Mouse (Mus musculus) lung, embryonic 14.5 days (tissue): Measurements from ENCODE around the gene Olfr286. TPM values are rescaled to one million over a fixed set of nuclear protein-coding genes. Genes with fewer than 3 reads are reported as not detected.
A peak's percentile ranks its signal among the peaks of the same experiment; 100 is the strongest.

ENCODE experiments used
- ATAC-seq: fragments of 200-750 bp; cut with Nextera tagmentation; 2 replicates; pipeline ENCODE4 v1.8.0; 2017; ENCODE audit warnings: mild to moderate bottlenecking, moderate TSS enrichment, moderate library complexity; ENCODE audit not compliant: insufficient read depth
- DNase-seq: peaks from one replicate; pipeline ENCODE4 v3.0.0-alpha.2; 2015
- H3K27ac ChIP-seq: fragments of 300-500 bp; sonication (generic); 2 replicates; pipeline ENCODE4 v1.5.1; 2014; ENCODE audit warnings: low read depth, mild to moderate bottlenecking, moderate library complexity
- H3K27me3 ChIP-seq: fragments of 300-500 bp; sonication (generic); 2 replicates; pipeline ENCODE4 v1.6.1; 2014; ENCODE audit warnings: low read length, control low read depth; ENCODE audit not compliant: insufficient read depth
- H3K36me3 ChIP-seq: fragments of 300-500 bp; sonication (generic); 2 replicates; pipeline ENCODE4 v1.6.1; 2014; ENCODE audit warnings: control low read depth; ENCODE audit not compliant: insufficient read depth
- H3K4me1 ChIP-seq: fragments of 300-500 bp; sonication (generic); 2 replicates; pipeline ENCODE4 v1.6.1; 2014; ENCODE audit warnings: antibody characterized with exemption, control low read depth; ENCODE audit not compliant: insufficient read depth
- H3K4me2 ChIP-seq: fragments of 300-500 bp; sonication (generic); 2 replicates; pipeline ENCODE4 v1.6.1; 2014; ENCODE audit warnings: mild to moderate bottlenecking
- H3K4me3 ChIP-seq: fragments of 300-500 bp; sonication (generic); 2 replicates; pipeline ENCODE4 v1.5.1; 2014; ENCODE audit warnings: low read depth, low read length
- H3K9ac ChIP-seq: fragments of 300-500 bp; sonication (generic); 2 replicates; pipeline ENCODE4 v1.6.1; 2014
- H3K9me3 ChIP-seq: fragments of 300-500 bp; sonication (generic); 2 replicates; pipeline ENCODE4 v1.6.1; 2016; ENCODE audit warnings: low read depth, low read length, control low read depth
- CTCF ChIP-seq: IDR thresholded peaks from 2 replicates; pipeline ENCODE4 v1.5.1; 2016; ENCODE audit warnings: antibody characterized with exemption, low read depth
- WGBS: fragments of 180-500 bp; shearing (Covaris S2); extraction: QIAGEN DNeasy Blood & Tissue Kit; methylation state at CpG from one replicate; pipeline ENCODE4 v1.1.7; 2014; 5-methylcytosine and 5-hydroxymethylcytosine counted together
- polyA plus RNA-seq: library from polyadenylated mRNA; unstranded; fragments of >200 nt; fragmentation: Nextera tagmentation; extraction: Ambion mirVana; gene quantifications from 2 replicates; pipeline ENCODE4 v1.2.1, GENCODE M21; 2014

The Olfr286 gene
- not detected in 2 replicates for polyA plus RNA-seq

DNA sequence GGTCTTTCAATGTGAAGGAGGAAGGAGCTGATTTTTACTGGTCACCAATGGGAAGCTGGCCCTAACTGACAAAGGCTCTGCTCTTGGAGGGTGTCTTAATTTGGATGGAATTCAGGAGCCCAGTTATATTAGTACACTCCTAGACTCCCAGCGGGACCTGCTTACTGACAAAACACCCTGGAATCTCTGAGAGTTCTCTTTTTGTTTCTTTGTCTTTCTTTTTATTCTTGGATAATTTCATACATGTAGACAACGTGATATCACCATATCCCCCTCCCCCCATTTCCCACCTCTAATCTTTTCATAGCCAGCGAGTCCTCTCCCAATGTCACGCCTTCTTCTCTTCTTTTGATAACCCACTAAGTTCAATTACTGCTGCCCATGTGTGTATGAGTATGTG is at the start of gene Olfr286:
Gene Olfr286 (minus strand): TSS at position 101 of the 400 bp plus-strand sequence.
- no peak for DNase-seq
- Histone ChIP-seq H3K4me1 (no peaks in the 10 kb centered on the region), H3K4me2 (no peak within 1 kb of the TSS), H3K36me3 (no peaks in the 10 kb centered on the region), H3K9me3 (no peaks in the 10 kb centered on the region; the same call in 1 of the 2 replicates), H3K9ac (no peak within 1 kb of the TSS), H3K4me3 (no peak within 1 kb of the TSS), H3K27me3 (no peaks in the 10 kb centered on the region), H3K27ac (no peak within 1 kb of the TSS)
- 78% methylated on average over 4 of the region's 4 CpGs for WGBS
- no peak for TF ChIP-seq CTCF
- no peak for ATAC-seq

DNA sequence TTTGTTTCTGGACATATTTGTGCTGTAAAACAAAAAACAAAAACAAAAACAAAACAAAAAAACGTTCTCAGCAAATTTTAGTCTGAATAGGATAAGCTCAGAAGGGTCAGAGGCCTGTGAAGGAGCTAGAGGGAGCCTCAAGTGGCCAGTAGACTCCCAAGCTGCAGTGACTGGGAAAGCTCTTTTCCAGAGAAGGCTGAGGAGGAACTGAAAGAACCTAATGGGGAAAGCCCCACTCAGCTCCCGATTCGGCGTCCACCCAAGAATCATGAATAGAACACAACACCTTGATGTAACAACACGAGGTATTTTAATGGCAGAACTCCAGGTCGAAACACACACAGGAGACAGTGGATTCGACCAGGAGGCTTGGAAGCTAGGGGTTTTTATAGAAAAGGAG is 23.5 kb upstream of the Olfr286 start:
- no peak for ATAC-seq

DNA sequence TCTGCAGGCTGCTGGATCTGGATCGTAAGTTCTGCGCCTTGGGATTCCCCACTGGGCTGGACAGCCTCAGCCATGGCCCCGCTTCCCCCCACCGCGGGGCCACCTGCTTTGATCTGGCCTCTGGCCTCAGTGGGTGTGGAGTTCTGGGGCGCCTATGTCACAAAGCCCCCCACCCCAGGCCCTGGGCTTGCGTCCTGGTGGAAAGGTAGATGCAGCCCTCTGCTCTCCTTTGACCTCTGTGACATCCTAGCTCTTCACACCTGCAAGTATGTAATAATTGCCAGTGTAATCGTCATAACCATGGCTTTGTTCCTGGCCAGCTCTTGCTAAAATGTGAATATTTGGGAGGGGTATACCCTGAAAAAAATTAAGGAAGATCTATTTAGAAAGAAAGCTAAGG is 22.9 kb upstream of the Olfr286 start, which contains the start of gene H1fnt:
Gene H1fnt (minus strand): TSS at position 101 of the 400 bp plus-strand sequence.
- no peaks in the 10 kb centered on the region for H3K36me3 ChIP-seq
- no peak for ATAC-seq
- TF ChIP-seq CTCF = no peak
- no peak within 1 kb of the TSS for H3K27ac ChIP-seq
- no peaks in the 10 kb centered on the region for H3K9me3 ChIP-seq
- no peaks in the 10 kb centered on the region for H3K4me1 ChIP-seq
- no peak for DNase-seq
- 80% methylated on average over 8 of the region's 8 CpGs for WGBS
- H3K27me3 ChIP-seq = no peaks in the 10 kb centered on the region
- no peak within 1 kb of the TSS for H3K9ac ChIP-seq
- no peak within 1 kb of the TSS for H3K4me2 ChIP-seq
- no peak within 1 kb of the TSS for H3K4me3 ChIP-seq

More for the DNA sequence above, 23.5 kb upstream of the Olfr286 start:
- Histone ChIP-seq H3K4me2 (no peak overlapping the region), H3K9ac (no peak overlapping the region), H3K4me3 (no peak overlapping the region), H3K27ac (no peak overlapping the region), H3K36me3 (no peaks in the 10 kb centered on the region), H3K9me3 (no peaks in the 10 kb centered on the region), H3K27me3 (no peaks in the 10 kb centered on the region), H3K4me1 (no peaks in the 10 kb centered on the region)
- TF ChIP-seq CTCF = no peak
- 78% methylated on average over 7 of the region's 7 CpGs for WGBS
- DNase-seq = no peak

DNA sequence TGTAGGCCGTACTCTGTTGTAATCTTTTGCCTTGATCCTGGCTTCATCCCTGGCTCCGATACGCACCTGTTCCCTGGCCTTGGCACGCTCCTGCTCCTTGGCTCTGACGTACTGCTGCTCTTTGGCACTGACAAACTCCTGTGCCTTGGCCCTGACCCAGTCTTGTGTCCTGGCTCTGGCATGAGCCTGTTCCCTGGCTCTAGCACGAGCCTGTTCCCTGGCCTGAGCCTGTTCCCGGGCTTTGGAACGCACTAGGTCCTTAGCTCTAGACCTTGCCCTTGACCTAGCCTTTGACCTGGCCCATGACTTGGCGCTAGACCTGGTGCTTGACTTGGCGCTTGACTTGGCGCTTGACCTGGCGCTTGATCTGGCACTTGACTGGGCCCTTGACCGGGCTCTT is 22.0 kb upstream of the Olfr286 start:
- no peak overlapping the region for H3K4me3 ChIP-seq
- no peaks in the 10 kb centered on the region for H3K36me3 ChIP-seq
- H3K27ac ChIP-seq = no peak overlapping the region
- no peak for ATAC-seq
- no peaks in the 10 kb centered on the region for H3K27me3 ChIP-seq
- no peak for DNase-seq
- H3K4me1 ChIP-seq = no peaks in the 10 kb centered on the region
- TF ChIP-seq CTCF = no peak
- no peak overlapping the region for H3K9ac ChIP-seq
- H3K4me2 ChIP-seq = no peak overlapping the region
- H3K9me3 ChIP-seq = no peaks in the 10 kb centered on the region
- WGBS = 84% methylated on average over 13 of the region's 13 CpGs

DNA sequence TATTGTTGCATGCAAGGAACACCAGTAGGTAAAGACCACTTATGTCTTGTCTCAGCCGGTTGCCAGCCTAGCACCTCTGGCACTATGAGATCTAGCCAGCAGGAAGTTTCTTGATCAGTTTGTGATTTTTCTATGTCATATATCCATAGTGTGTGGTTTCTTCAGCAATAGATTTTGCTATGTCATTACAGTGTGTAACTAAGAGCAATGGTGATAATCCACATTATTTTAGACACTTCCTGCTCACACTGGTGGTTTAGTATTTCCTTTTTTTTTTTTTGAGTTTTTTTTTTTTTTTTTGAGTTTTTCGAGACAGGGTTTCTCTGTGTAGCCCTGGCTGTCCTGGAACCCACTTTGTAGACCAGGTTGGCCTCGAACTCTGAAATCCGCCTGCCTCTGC is 1.2 kb upstream of the Olfr286 start:
- ATAC-seq (no peak), DNase-seq (no peak)
- Histone ChIP-seq H3K4me2 (no peak overlapping the region), H3K27ac (no peak overlapping the region), H3K4me3 (no peak overlapping the region), H3K36me3 (no peaks in the 10 kb centered on the region), H3K9ac (no peak overlapping the region), H3K9me3 (no peaks in the 10 kb centered on the region; the same call in 1 of the 2 replicates), H3K27me3 (no peaks in the 10 kb centered on the region), H3K4me1 (no peaks in the 10 kb centered on the region)
- no peak for TF ChIP-seq CTCF
- 88% methylated on average over 4 of the region's 4 CpGs for WGBS

DNA sequence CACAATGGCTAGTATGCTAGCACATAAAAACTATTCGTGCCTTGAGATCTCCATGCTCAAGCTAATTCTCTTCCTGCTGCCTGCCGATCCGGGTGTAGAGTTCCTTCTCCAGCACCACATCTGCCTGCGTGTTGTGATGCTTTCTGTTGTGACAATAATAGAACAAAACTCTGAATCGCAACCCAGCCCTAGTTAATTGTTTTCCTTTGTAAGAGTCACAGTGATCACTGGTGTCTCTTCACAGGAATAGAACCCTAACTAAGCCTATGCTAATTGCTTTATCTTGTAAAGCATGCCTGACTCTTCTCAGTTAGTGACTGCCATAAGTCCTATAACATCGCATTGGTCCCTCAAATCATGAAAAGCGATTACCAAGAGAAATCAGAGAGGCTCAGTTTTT is 8.2 kb downstream of the Olfr286 start:
- Histone ChIP-seq H3K36me3 (no peaks in the 10 kb centered on the region), H3K27ac (no peak overlapping the region), H3K4me2 (no peak overlapping the region), H3K27me3 (no peaks in the 10 kb centered on the region), H3K4me1 (no peaks in the 10 kb centered on the region), H3K9me3 (no peaks in the 10 kb centered on the region), H3K9ac (no peak overlapping the region), H3K4me3 (no peak overlapping the region)
- 76% methylated on average over 7 of the region's 7 CpGs for WGBS
- ATAC-seq = no peak
- TF ChIP-seq CTCF = no peak
- no peak for DNase-seq

DNA sequence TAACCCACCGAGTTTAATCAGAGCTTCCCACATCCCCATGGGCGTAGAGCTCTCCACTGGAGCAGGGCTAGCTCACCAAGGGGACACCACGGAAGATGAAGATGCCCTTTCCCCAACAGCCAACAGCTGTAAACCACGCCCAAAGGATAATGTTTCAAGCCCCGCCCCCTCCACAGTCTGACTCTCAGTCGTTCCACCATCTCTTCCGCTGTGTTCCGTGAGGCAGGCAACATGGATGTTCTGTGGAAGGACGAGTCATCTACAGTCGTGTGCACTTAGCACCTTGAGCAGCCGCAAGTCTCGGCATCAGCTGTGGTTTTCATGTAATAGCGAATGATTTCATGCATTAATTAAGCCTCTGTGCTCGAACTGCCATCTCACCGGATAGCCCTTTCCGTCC is 8.6 kb downstream of the Olfr286 start:
- H3K27me3 ChIP-seq = no peaks in the 10 kb centered on the region
- no peak overlapping the region for H3K4me3 ChIP-seq
- H3K4me1 ChIP-seq = no peaks in the 10 kb centered on the region
- no peaks in the 10 kb centered on the region for H3K36me3 ChIP-seq
- TF ChIP-seq CTCF = no peak
- WGBS = 40% methylated on average over 16 of the region's 16 CpGs
- no peak for ATAC-seq
- H3K9me3 ChIP-seq = no peaks in the 10 kb centered on the region
- H3K9ac ChIP-seq = no peak overlapping the region
- H3K27ac ChIP-seq = no peak overlapping the region
- H3K4me2 ChIP-seq = no peak overlapping the region
- DNase-seq = peak; percentile 12

DNA sequence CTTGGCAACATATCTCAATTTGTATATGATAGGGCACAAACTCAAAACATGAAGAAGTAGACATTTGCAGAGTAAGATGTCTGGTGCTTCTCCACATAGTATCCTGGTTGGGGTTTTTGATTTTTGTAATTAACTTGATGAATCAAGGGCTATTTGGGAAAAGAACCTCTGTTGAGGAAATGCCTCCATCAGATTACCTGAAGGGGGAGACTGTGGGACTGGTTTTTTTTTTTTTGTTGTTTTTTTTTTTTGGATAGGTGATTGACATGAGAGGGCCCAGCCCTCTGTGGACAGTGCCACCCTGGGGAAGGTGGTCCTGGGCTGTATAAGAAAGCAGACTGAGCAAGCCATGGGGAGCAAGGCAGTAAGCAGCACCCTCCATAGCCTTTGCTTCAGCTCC is 11.9 kb downstream of the Olfr286 start:
- Histone ChIP-seq H3K9me3 (no peaks in the 10 kb centered on the region), H3K4me3 (no peak overlapping the region), H3K9ac (no peak overlapping the region), H3K4me1 (no peaks in the 10 kb centered on the region), H3K27ac (no peak overlapping the region), H3K36me3 (no peaks in the 10 kb centered on the region), H3K4me2 (no peak overlapping the region), H3K27me3 (no peaks in the 10 kb centered on the region)
- DNase-seq (no peak), ATAC-seq (no peak)
- no peak for TF ChIP-seq CTCF
